Mouse (Mus musculus) neural tube, embryonic 10.5 days (tissue): ENCODE measurements at regions not wholly inside any gene's neighbourhood (a gene's known extent, or its start where the extent isn't known, plus 50 kb on each side); places are given as distances from the start of the nearest gene placed in this dataset.
"Not testable (repeated sequence)": the region's sequence is repeated elsewhere in the genome, so short reads cannot be mapped to it uniquely, and the experiment has no call there.

Experiments used
- DNase-seq: peaks from one replicate; pipeline ENCODE4 v3.0.0-alpha.2; 2017; ENCODE audit warnings: low spot score; ENCODE audit errors: extremely low spot score

DNA sequence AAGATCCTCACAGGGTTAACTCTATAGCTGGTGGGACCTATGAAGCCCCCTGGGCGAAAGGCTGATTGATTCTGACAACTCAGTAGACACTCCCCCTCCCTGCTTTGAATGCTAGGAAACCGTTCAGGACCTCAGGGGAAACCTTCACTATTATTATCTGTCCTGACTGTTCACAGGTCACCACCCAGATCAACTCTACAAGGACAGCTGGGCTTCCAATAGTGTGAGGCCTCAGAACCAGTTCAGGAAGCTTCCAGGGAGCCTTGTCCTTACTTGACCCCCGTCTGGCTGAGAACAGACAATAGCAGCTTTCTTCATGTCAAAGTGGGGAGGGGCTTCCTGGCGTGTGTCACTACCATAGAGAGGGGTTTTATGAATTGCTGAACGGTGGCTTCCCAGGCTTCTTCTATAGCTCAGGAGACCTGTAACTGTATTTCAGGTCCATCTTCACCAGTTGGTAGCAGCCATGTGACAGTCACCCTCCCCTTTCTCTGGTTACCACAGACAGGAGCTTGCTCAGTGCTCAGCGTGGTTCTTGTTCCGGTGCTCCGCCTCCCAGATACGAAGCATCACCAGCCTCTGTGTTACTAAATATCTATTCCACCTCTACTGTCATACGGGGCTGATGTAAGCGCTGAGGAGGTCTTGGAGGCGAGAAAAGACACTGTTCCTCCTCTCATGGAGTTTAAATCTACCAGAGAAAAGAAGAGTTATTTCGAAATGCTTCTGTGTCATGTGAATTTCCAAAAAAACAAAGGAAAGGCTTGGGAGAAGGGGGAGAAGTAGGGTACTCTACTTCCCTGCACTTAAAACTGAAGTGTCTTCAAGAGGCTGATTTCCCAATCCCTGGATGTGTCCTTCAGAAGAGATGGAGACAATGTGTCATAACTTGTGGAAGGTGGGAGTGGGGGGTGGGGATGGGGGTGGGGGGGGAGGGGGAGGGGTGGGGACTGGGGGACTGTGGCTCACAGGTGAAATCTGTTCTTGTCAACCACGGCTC lies 96.9 kb downstream of the Vcpkmt start:
- DNase-seq = peak; percentile 49

DNA sequence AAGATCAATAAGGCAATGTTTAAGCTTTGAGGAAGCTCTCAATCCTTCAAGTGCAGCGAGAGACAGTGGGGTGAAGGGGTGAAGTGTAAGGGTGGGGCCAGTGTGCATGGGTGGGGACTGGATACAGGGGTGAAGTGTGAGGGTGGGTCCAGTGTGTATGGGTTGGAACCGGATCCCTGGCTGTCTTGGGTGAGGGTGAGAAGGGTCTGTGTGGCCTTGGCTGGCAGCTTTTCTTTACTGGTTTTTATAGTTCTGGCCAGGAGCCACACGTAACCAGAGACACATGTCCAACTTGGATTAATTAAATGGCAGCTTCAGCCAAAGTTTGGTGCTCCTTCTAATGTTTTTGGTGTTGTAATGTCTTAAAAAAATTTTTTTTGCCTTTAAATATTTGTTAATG lies 101.4 kb downstream of the Vcpkmt start:
- DNase-seq = no peak

DNA sequence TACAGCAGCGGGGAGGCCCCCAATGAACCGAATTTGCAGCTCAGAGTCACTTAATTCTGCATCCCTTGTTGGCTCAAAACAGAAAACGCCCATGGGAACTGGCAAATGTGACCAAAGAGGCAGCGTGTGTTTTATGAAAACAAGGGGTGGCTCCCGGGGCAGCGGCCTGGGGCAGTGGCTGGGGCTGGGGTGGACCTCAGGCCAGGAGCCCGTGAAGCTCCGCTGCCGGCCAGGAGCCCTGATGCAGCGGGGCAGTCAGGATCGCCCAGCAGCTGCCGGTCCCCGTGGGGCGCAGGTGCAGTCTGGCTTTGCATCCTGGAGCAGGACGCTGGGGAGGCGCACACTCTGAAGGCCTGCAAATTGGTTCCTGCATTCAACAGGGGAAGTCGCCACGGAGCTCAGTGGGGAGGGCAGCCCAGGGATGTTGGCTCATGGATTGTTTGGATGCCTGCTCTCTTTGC lies 104.4 kb upstream of the Gm9887 start:
- DNase-seq = peak; percentile 38

DNA sequence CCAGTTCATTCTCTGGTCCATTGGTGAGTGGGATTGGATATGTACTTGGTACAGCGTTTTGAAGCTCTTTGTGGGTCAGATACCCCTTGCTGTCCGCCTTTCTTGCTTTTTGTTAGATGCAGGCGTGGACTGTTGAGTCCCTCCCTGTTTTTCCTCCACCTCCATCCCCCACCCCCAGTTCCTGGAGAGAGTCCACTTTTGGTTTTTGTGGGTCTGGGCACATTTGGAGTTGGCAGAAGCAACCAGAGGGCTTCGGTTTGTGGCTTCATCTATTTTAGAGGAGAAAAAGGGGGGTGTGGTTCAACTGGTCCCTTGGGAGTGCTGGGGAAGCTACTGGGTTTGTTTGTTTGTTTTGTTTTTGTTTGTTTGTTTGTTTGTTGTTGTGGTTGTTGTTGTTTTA lies 103.9 kb upstream of the Gm9887 start:
- DNase-seq = no peak

DNA sequence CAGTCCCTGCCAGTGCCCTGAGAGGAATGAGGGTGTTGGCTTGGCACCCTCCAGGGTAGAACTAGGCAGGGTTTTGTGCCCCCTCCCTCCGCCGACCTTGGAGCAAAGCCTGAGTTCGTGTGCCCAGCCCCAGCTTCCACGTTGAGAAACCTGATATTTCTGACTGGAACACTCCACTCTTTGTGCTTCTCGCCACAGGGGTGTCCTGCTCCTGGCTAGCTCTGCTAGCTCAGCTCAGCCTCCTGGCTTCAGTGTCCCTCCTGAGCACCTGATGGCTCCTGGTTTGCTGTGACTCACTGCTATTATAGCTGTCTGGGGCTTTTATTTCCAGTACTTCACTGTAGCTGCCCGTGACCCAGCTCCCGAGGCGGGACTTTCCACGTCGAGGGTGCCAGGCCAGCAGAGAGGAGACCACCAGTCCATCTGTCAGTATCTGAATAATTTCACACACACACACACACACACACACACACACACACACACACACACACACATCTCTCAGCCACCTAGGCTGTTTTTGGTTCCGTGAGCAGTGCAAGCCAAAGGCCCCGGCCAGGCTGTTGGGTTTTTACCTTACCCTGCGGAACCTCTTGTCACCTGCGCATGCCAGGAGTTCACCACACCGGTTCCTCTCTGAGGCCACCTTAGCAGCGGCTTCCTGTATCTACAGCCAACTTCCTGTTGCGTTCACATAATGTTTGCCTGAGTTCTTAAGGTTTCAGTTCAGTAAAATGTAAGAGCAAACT lies 102.8 kb upstream of the Gm9887 start:
- no peak for DNase-seq

DNA sequence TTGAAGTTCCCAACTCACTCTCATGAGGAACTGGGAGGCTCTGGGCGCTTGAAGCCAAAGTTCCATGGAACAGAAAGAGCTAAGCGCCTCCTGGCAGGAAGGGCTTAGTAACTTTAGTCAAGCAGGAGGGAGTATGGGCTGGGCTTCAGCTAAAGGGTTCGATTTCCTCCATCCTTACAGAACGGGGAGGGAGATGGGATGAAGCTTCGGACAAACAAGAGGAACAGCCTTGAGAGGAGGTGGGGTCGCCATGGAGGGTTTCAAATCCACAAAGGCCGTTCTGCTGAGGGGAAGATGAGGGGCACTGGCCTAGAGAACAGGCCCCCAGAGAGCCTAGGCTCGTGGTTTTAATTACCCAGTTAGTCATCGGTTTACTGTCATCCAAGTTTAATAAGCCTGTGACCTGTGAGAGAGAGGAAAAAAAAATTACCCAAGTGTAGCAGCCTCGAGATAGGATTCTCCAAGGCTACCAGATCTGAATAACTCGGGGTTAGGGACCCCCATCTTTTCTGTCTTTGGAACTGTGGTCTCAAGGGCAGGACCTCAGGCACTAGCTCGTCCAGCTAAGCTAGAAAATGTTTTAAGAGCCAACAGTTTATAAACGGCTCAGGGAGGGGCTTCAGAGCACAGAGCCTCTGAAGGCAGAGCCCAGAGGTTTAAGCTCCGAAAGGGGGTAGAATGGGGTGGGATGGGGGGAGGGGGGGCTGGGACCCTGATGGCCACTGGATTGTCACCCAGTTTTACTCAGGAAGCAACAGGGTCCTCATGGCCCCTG lies 102.1 kb upstream of the Gm9887 start:
- DNase-seq = no peak

DNA sequence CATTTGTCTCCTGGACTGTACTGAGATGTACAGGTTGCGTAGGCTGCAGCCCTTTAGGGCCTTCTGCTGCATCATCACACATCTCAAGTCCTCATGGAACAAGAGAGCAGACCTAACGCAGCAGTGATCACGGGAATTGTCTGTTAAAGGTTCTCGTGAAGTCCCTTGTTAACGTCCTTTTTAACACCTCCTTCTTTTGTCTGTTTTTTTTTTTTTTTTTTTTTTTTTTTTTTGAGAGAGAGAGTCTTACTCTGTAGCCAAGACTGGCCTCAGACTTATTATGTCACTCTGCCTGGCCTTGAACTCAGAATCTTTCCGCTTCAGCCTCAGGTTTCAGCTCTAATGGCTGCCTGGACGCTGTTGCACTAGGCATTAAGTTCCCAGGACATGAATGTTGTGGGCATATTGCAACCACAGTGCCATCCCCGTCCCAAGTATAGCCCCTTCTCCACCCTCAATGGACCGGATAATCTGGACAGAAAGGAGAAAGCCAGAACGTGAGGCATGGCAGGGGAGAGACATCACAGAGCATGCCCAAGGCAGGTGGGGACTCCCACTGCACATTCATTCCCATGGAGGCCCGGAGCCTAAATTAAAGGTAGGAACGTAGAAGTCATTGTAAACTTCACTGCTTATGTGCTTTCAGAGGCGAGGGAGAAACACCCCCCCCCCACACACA lies 101.3 kb upstream of the Gm9887 start:
- DNase-seq = no peak

DNA sequence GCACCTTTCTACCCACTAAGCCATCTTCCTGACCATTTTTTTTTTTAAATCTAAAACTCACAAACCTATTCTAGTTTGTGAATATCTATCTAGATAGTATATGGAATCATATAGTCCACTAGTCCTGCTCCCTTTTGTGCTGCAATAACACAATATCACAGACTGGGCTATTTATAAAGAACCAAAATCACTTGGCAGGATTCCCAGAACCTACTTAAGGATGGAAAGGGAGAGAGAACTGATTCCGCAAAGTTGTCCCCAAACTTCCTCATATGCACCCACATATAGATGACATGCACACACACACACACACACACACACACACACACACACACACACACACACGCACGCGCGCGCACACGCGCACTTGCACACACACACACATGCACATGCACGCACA lies 100.7 kb upstream of the Gm9887 start:
- DNase-seq = no peak

DNA sequence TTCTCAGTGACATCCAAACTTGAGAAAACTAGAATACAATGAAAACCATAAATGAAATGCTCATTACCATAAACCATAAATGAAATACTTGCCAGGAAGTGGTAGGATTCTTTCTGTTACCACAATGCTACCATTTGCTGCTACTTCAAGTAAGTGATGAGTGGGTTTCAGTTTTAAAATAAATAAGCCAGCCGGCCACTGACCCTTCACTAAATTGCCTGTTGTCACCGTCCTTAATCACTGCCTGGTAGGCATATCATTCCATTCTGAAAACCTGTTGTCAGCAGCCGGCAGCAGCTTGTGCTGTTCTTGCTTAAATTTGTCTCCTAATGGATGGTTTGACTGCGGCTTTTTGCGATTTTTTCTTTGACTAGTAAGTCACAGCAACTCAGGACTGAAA lies 99.6 kb upstream of the Gm9887 start:
- no peak for DNase-seq

DNA sequence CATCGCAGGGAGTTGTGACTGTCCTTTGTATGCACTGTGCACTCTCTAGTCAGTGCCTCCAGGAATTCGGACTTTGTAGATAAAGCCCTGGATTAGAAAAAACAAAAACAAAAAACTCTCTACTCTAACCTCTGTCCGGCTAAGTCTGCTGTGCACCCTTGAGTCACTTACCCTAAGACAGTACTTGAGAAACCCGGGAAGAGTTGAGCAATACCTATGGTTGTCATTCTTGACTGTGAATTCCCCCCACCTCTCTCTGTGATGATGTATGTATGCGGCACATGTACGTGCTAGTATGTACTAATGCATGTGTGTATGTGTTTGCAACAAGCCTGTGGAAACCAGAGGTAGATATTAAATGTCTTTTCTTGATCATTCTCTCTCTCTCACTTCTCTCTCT lies 96.7 kb upstream of the Gm9887 start:
- no peak for DNase-seq

DNA sequence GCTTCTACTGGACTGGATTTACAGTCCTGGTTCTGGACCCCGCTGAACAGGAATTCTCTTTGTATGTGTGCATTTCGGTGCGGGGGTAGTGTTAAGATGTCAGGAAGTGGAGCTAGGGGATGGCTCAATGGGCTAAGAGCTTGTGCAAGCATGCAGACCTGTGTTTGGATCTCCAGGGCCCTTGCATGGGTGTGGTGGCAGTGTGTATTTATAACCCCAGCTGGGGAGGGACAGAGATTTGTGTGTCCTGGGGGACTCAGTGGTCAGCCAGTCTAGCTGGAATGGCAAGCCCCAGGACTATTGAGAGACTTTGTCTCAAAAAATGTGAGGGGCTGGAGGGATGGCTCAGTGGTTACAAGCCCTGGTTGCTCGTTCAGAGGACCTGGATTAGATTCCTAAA lies 95.1 kb upstream of the Gm9887 start:
- no peak for DNase-seq

DNA sequence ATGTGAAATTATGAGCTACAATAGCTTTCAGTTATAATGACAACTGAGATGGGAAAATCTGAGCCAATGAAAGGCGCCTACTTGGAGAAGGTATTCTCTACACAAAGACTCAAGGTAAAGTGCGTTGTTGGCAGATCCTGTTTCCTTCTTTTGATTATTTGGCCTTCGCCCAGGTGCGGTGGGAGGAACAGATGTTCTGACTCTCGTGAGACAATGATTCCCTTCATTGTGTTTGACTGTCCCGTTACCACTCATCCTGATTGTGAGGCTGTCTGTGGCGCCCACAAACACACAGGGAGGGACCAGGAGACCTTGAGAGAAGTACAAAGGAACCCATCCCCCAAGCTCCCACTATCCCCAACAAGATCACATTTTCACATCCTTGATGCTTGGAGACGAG lies 92.6 kb upstream of the Gm9887 start:
- no peak for DNase-seq

DNA sequence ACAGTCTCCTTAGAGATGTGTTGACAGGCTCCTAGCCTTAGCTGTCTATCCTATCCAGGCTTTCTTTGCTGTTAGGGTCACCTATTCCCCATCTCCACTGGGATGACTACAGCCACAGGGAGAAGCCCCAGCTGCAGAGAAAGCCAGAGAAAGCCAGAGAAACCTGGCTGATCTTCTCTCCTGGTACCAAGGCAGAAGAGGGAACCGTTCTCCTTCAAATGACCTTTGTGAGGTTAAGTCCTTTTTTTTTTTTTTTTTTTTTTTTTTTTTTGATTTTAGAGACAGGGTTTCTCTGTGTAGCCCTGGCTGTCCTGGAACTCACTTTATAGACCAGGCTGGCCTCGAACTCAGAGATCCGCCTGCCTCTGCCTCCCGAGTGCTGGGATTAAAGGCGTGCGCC lies 91.1 kb upstream of the Gm9887 start:
- DNase-seq = not testable (repeated sequence)

DNA sequence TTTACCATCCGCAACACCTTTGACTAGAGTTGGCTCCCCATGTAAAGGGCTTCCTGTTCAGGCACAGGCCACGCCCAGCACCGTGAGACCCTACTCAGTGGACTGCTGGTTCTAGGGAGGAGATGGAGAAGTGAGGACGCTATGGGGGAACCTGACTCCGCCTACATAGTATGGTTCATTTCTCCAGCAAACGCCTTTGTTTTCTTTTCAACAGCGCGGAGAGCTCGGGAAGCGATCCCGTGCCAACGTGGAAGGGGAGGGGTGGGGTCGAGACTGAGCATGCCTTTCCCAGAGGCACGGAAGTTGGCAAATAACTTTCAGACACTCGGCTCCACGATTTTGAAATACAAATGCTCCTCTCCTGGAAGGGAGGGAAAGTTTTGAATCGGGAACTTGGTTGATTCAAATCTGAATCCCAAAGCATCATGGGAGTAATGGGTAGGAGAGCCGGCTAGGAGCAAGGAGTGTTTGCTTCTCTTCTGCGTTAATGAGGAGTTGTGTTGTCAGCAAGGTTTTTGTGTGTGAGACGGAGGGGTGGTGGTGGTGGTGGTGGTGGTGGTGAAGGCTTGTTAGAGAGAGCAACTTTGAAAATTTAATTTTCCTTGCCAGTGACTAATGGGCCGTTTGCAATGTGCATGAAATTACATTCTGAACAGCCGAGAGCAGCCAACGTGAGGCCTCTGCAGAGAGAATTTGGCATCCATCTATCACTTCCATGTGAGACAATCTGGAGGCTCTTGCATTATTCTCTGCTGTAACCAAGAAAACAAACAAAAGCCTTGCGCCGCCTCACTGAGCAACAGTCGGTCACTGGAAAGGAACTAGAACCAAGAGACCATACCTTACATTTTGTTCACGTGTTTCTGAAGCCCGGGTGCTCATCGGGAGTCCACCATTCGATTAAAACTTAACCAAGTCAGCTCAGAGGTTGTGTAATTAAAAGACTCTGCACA lies 89.9 kb upstream of the Gm9887 start:
- DNase-seq = peak; percentile 67

DNA sequence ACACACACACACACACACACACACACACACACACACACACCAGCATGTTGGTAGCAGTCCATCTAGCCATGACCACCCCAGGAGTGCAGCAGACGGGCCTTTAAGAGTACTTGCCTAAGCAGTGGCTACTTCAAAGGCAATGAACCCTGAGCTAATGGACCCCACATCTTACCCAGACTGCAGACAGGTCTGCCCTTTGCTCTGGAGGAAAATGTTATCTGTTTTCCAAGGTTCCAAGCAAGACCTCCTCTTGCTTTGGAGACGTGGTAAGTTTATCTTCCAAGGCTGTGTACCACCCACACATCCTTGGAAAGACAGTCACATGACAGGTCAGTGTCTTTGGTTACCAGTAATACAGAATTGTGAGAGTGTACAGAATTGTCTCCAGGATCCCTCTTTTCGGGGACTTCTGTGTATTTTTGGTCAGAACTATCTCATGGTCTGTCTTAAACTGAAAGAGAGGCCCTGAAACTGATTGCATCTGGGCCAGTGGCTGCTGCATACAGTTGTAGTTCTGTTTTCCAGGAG lies 88.4 kb upstream of the Gm9887 start:
- no peak for DNase-seq

DNA sequence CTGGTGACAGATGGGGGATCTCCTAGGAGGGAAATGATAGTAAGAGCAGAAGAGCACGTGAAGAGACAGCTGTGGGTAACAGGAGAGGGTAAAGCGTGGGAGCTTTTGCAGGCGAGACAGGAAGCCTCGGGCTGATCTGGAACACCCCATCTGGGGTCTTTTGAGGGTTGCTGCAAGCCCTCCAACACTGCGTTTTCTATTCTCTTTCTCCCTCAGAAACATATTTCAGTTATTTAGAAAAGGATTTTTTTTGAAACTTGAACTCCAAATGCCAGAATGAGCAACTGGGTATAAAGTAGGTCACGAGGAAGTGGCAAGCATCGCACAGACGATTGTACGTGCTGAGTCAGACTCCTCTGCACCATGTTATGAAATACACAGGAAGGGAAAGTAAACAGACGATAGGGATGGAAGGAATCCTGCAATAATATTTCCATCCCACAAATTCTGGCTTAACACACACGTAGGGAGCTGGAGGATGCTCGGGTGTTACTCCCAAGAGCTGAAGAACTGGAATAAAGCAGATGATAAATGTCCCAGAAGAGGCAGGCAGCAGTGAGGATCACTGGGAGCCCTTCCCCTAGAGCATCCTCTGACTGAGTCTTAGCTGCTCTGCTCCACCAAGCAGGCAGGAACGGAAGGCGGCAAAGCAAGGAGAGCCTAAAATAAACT lies 86.0 kb upstream of the Gm9887 start:
- no peak for DNase-seq

DNA sequence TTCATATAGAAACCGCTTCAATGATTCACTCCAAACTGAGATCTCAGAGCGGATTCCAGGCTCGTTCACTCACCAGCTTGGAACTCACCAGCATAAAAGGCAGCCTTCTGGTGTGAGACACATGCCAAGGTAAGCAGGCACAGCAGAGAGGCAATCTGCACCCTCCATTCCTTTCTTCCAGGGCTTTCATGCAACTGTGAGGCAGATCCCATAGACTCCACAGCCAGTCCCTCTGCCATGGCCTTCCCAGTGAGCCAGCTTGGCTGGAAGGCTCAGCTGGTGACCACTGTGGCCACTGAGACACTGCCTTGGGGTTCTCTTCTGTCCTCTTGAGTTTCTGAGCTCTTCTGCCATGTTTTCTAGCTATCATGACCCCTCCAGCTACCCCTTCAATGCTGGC lies 84.5 kb upstream of the Gm9887 start:
- no peak for DNase-seq

DNA sequence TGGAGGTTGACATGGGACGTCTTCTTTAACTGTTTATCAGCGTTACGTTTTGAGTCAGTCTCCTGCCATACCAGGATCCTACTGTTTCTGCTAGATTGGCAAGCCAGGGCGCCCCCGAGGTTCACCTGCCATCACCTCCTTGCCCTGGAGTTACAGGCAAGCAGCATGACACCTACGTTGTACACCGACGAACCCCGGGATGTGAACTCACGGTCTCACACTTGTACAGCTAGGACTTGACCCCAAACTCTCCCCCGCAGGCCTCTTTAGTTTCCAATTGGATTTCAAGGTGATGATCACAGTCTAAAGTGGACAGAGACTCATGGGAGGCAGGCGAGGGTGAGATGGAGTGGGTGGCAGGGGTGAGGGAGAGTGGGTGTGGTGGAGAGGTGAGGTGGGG lies 83.9 kb upstream of the Gm9887 start:
- no peak for DNase-seq

DNA sequence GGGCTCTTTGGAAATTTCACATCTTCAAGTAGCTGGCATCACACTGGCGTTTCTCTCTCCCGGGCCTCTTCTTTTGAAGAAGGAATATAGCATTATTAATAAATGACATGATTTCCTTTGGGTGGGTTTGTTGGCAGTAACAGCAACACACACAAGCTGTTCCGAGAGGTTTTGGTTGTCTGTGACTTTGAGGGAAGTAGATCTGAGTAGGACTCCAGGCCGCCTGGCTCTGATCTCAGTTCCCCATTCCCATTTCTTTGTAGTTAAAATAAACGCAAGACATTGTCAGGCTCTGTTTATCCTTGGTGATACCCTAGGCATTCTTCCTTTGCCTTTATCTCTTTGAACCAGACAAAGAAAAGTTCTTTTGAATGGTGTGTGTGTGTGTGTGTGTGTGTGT lies 83.3 kb upstream of the Gm9887 start:
- DNase-seq = no peak
